Mouse (Mus musculus) thymus, adult 2 months (tissue): Measurements from ENCODE around the gene Tpr.

Experiments
- CTCF ChIP-seq: fragments of 200-500 bp; IDR thresholded peaks from 2 replicates; pipeline ENCODE4 v1.5.1; 2012; ENCODE audit warnings: mild to moderate bottlenecking, control low read depth, low read length, moderate library complexity, borderline replicate concordance; ENCODE audit not compliant: control insufficient read depth, poor library complexity, insufficient read depth; ENCODE audit errors: extremely low read depth
- POLR2A ChIP-seq: fragments of 200-500 bp; IDR thresholded peaks from 2 replicates; pipeline ENCODE4 v1.6.1; 2012; ENCODE audit warnings: mild to moderate bottlenecking, low read length, control low read depth, moderate library complexity; ENCODE audit not compliant: control insufficient read depth, poor library complexity, insufficient read depth; ENCODE audit errors: extremely low read depth

DNA sequence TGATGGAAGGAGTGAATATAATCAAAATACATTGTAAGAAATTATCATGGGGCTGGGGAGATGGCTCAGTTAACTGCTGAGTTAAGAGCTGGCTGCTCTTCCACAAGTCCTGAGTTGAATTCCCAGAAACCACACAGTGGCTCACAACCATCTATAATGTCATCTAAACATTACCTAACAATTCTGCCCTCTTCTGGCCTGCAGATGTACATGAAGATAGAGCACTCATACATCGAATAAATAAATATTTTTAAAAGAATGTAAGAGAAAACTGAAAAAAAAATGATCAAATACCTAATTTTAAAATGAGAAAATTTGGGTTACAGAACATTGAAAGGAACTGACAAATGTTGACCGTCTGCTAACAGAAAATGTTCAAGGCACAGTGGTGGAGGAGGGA is 18.4 kb upstream of the Tpr start:
- TF ChIP-seq CTCF (no peak), POLR2A (no peak)
